Mouse (Mus musculus) MEL (cell line): ENCODE measurements around the gene Inafm2. TPM values are rescaled to one million over a fixed set of nuclear protein-coding genes. Genes with fewer than 3 reads are reported as not detected.
A peak's percentile ranks its signal among the peaks of the same experiment; 100 is the strongest.

Experiments
- DNase-seq: peaks from one replicate; pipeline ENCODE4 v3.0.0; 2011; ENCODE audit warnings: low read depth, low spot score
- H3K27ac ChIP-seq: 2 replicates; pipeline ENCODE4 v1.5.1; 2012; ENCODE audit warnings: low read depth, mild to moderate bottlenecking, control low read depth, low read length, moderate library complexity; ENCODE audit not compliant: control insufficient read depth
- H3K27me3 ChIP-seq, 2 experiments: fragments of 150-350 bp in 1 of 2; sonication (generic) in 1 of 2; 2 replicates each; pipeline ENCODE4 v1.6.1; 2012; ENCODE audit warnings: low read length in 2 of 2, mild to moderate bottlenecking in 2 of 2, improper control_type of control experiment in 1 of 2, moderate library complexity in 1 of 2; ENCODE audit not compliant: insufficient read depth in 2 of 2, control insufficient read depth in 1 of 2
- H3K36me3 ChIP-seq, 2 experiments: 2 replicates each; pipeline ENCODE4 v1.6.1; 2012 to 2014; ENCODE audit warnings: low read length in 2 of 2, improper control_type of control experiment in 1 of 2, inconsistent platforms in 1 of 2, mild to moderate bottlenecking in 1 of 2; ENCODE audit not compliant: insufficient read depth in 2 of 2, control insufficient read depth in 1 of 2
- H3K4me1 ChIP-seq, 2 experiments: fragments of 150-350 bp in 1 of 2; sonication (generic) in 1 of 2; 2 replicates each; pipeline ENCODE4 v1.6.1; 2012; ENCODE audit warnings: low read length in 2 of 2, improper control_type of control experiment in 1 of 2, mild to moderate bottlenecking in 1 of 2; ENCODE audit not compliant: insufficient read depth in 2 of 2, control insufficient read depth in 1 of 2
- H3K4me3 ChIP-seq, 2 experiments: fragments of 150-350 bp in 1 of 2; sonication (generic) in 1 of 2; 2 replicates each; pipeline ENCODE4 v1.5.1; 2012; ENCODE audit warnings: low read depth in 2 of 2, low read length in 2 of 2, mild to moderate bottlenecking in 2 of 2, moderate library complexity in 2 of 2, control low read depth in 1 of 2, improper control_type of control experiment in 1 of 2; ENCODE audit not compliant: control insufficient read depth in 1 of 2, insufficient read depth in 1 of 2
- H3K79me2 ChIP-seq: 2 replicates; pipeline ENCODE4 v1.6.1; 2012; ENCODE audit warnings: mild to moderate bottlenecking, low read length, moderate library complexity; ENCODE audit not compliant: control insufficient read depth, poor library complexity, insufficient read depth
- H3K9ac ChIP-seq: 2 replicates; pipeline ENCODE4 v1.6.1; 2012; ENCODE audit warnings: low read depth, mild to moderate bottlenecking, control low read depth, low read length, moderate library complexity; ENCODE audit not compliant: control insufficient read depth, poor library complexity, severe bottlenecking
- H3K9me3 ChIP-seq: fragments of 150-350 bp; sonication (generic); replicated peaks from 2 replicates; pipeline ENCODE4 v1.6.1; 2012; ENCODE audit warnings: mild to moderate bottlenecking, low read length, improper control_type of control experiment, moderate library complexity; ENCODE audit not compliant: insufficient read depth
- BHLHE40 ChIP-seq: IDR thresholded peaks from 2 replicates; pipeline ENCODE4 v1.6.1; 2012; ENCODE audit warnings: low read depth, mild to moderate bottlenecking, inconsistent platforms, low read length, improper control_type of control experiment, borderline replicate concordance
- CHD1 ChIP-seq: IDR thresholded peaks from 2 replicates; pipeline ENCODE4 v1.6.1; 2012; ENCODE audit warnings: low read depth, mild to moderate bottlenecking, inconsistent platforms, low read length, improper control_type of control experiment
- CHD2 ChIP-seq: IDR thresholded peaks from 2 replicates; pipeline ENCODE4 v1.6.1; 2011; ENCODE audit warnings: low read length, improper control_type of control experiment
- CTCF ChIP-seq, 3 experiments: IDR thresholded peaks in 2 of 3; conservative IDR thresholded peaks in 1 of 3; 2 replicates each; pipeline ENCODE4 v1.5.1; 2011 to 2012; ENCODE audit warnings: low read length in 3 of 3, low read depth in 2 of 3, mild to moderate bottlenecking in 2 of 3, improper control_type of control experiment in 1 of 3, inconsistent platforms in 1 of 3, mixed read lengths in 1 of 3, moderate library complexity in 1 of 3; ENCODE audit not compliant: control insufficient read depth in 1 of 3, insufficient read depth in 1 of 3, poor library complexity in 1 of 3, severe bottlenecking in 1 of 3
- ELF1 ChIP-seq: IDR thresholded peaks from 2 replicates; pipeline ENCODE4 v1.6.1; 2014; ENCODE audit warnings: low read depth, mild to moderate bottlenecking, inconsistent platforms, low read length, improper control_type of control experiment, moderate library complexity
- EP300 ChIP-seq, 2 experiments: IDR thresholded peaks; 2 replicates each; pipeline ENCODE4 v1.6.1; 2011; ENCODE audit warnings: improper control_type of control experiment in 2 of 2, low read length in 2 of 2, low read depth in 1 of 2, mild to moderate bottlenecking in 1 of 2
- GABPA ChIP-seq: IDR thresholded peaks from 2 replicates; pipeline ENCODE4 v1.6.1; 2012; ENCODE audit warnings: low read depth, mild to moderate bottlenecking, inconsistent platforms, low read length, improper control_type of control experiment, moderate library complexity
- GATA1 ChIP-seq: IDR thresholded peaks from 2 replicates; pipeline ENCODE4 v1.6.1; 2011; ENCODE audit warnings: low read depth, low read length, improper control_type of control experiment
- HCFC1 ChIP-seq: IDR thresholded peaks from 2 replicates; pipeline ENCODE4 v1.6.1; 2012; ENCODE audit warnings: low read depth, mild to moderate bottlenecking, inconsistent platforms, low read length, improper control_type of control experiment, moderate library complexity
- JUND ChIP-seq: IDR thresholded peaks from 2 replicates; pipeline ENCODE4 v1.6.1; 2011; ENCODE audit warnings: low read depth, mild to moderate bottlenecking, improper control_type of control experiment, low read length
- MAFK ChIP-seq: IDR thresholded peaks from 2 replicates; pipeline ENCODE4 v1.6.1; 2011; ENCODE audit warnings: low read depth, mild to moderate bottlenecking, low read length, improper control_type of control experiment, borderline replicate concordance
- MAZ ChIP-seq: IDR thresholded peaks from 2 replicates; pipeline ENCODE4 v1.6.1; 2012; ENCODE audit warnings: low read depth, mild to moderate bottlenecking, inconsistent platforms, low read length, improper control_type of control experiment
- MXI1 ChIP-seq: IDR thresholded peaks from 2 replicates; pipeline ENCODE4 v1.6.1; 2011; ENCODE audit warnings: mild to moderate bottlenecking, low read depth, low read length, improper control_type of control experiment
- NELFE ChIP-seq: IDR thresholded peaks from 2 replicates; pipeline ENCODE4 v1.6.1; 2011; ENCODE audit warnings: low read depth, low read length, improper control_type of control experiment
- NRF1 ChIP-seq: IDR thresholded peaks from 2 replicates; pipeline ENCODE4 v1.6.1; 2014; ENCODE audit warnings: low read depth, mild to moderate bottlenecking, inconsistent platforms, low read length, improper control_type of control experiment, moderate library complexity; ENCODE audit not compliant: poor library complexity, insufficient read depth, severe bottlenecking
- POLR2AphosphoS2 ChIP-seq: IDR thresholded peaks from 2 replicates; pipeline ENCODE4 v1.6.1; 2011; ENCODE audit warnings: low read length, improper control_type of control experiment
- POLR2AphosphoS5 ChIP-seq: IDR thresholded peaks from 2 replicates; pipeline ENCODE4 v1.6.1; 2012; ENCODE audit warnings: low read depth, borderline replicate concordance, mild to moderate bottlenecking, inconsistent platforms, low read length, moderate library complexity, mixed read lengths
- RCOR1 ChIP-seq: IDR thresholded peaks from 2 replicates; pipeline ENCODE4 v1.6.1; 2012; ENCODE audit warnings: low read depth, mild to moderate bottlenecking, inconsistent platforms, low read length, improper control_type of control experiment
- TAL1 ChIP-seq: IDR thresholded peaks from 2 replicates; pipeline ENCODE4 v1.6.1; 2012; ENCODE audit warnings: mild to moderate bottlenecking, inconsistent platforms, low read length, moderate library complexity, mixed read lengths
- TBP ChIP-seq: IDR thresholded peaks from 2 replicates; pipeline ENCODE4 v1.8.0; 2011; ENCODE audit warnings: low read depth, low read length, improper control_type of control experiment
- TCF12 ChIP-seq: IDR thresholded peaks from 2 replicates; pipeline ENCODE4 v1.6.1; 2014; ENCODE audit warnings: low read depth, mild to moderate bottlenecking, inconsistent platforms, low read length, improper control_type of control experiment, moderate library complexity
- UBTF ChIP-seq: IDR thresholded peaks from 2 replicates; pipeline ENCODE4 v1.6.1; 2012; ENCODE audit warnings: low read depth, mild to moderate bottlenecking, inconsistent platforms, low read length, improper control_type of control experiment, moderate library complexity, borderline replicate concordance; ENCODE audit not compliant: insufficient read depth
- USF2 ChIP-seq, 2 experiments: IDR thresholded peaks; 2 replicates each; pipeline ENCODE4 v1.6.1; 2011 to 2012; ENCODE audit warnings: improper control_type of control experiment in 2 of 2, low read length in 2 of 2, borderline replicate concordance in 1 of 2, inconsistent platforms in 1 of 2, low read depth in 1 of 2, mild to moderate bottlenecking in 1 of 2; ENCODE audit not compliant: insufficient read depth in 1 of 2
- ZC3H11A ChIP-seq: IDR thresholded peaks from 2 replicates; pipeline ENCODE4 v1.6.1; 2012; ENCODE audit warnings: low read depth, mild to moderate bottlenecking, inconsistent platforms, low read length, improper control_type of control experiment
- ZMIZ1 ChIP-seq: IDR thresholded peaks from 2 replicates; pipeline ENCODE4 v1.6.1; 2012; ENCODE audit warnings: low read depth, mild to moderate bottlenecking, inconsistent platforms, low read length, improper control_type of control experiment, moderate library complexity
- ZNF384 ChIP-seq: IDR thresholded peaks from 2 replicates; pipeline ENCODE4 v1.6.1; 2012; ENCODE audit warnings: low read depth, mild to moderate bottlenecking, inconsistent platforms, low read length, improper control_type of control experiment
- polyA plus RNA-seq, 2 experiments: library from polyadenylated mRNA; stranded (reverse) in 1 of 2; unstranded in 1 of 2; fragments of >175 nt in 1 of 2; fragments of >200 nt in 1 of 2; gene quantifications; 2 replicates each; pipeline versions ENCODE4 v1.2.1 to v1.2.4; 2012; ENCODE audit warnings: low replicate concordance in 2 of 2, low read depth in 1 of 2; ENCODE audit not compliant: insufficient read length in 2 of 2, insufficient read depth in 1 of 2, missing spikeins in 1 of 2
- total RNA-seq: library from RNA; depleted of rRNA; stranded (reverse); fragments of 300-350 nt; gene quantifications from 2 replicates; pipeline ENCODE4 v1.2.3, GENCODE M21; 2012

Gene Inafm2
- total and polyA plus RNA-seq, 3 experiments = 8.6 to 14.5 TPM; not detected in 1

GRCm38 (mm10) chr2:118790551-118791525, 45.3 kb downstream of the Inafm2 start:
- H3K36me3 ChIP-seq = peaks cover 0 to 13% of the 10 kb centered on the region in 2 experiments; a peak in 2 of 4 replicates
- no peaks in the 10 kb centered on the region for H3K27me3 ChIP-seq
- no peak overlapping the region for H3K27ac ChIP-seq
- TF ChIP-seq NELFE (no peak), CHD2 (no peak), CTCF (IDR thresholded peaks at IDR 0.05 in 2 of 3, conservative IDR thresholded peaks at IDR 0.05 in 1 of 3; ENCODE audit: control insufficient read depth in 1 of 3, insufficient read depth in 1 of 3, low read depth in 2 of 3, low read length in 3 of 3, poor library complexity in 1 of 3, severe bottlenecking in 1 of 3) (peak in 1 of 3 experiments; percentile 12; a peak in 3 of 6 replicates), RCOR1 (0 out of 2 replicates have a peak, but pooled peaks have one; percentile 35), GABPA (no peak), MAFK (no peak), POLR2AphosphoS2 (no peak), UBTF (no peak), TBP (no peak), ZNF384 (no peak), TCF12 (no peak), ZMIZ1 (no peak), ZC3H11A (no peak), ELF1 (no peak), USF2 (IDR thresholded peaks at IDR 0.05; ENCODE audit: borderline replicate concordance in 1 of 2, insufficient read depth in 1 of 2, low read depth in 1 of 2, low read length in 2 of 2) (no peak)
- H3K9me3 ChIP-seq = no peaks in the 10 kb centered on the region
- H3K4me1 ChIP-seq = peaks cover 9 to 31% of the 10 kb centered on the region in 2 experiments
- H3K4me3 ChIP-seq = no peak overlapping the region
- H3K9ac ChIP-seq = no peak overlapping the region
- DNase-seq = no peak
- H3K79me2 ChIP-seq = no peaks in the 10 kb centered on the region; the same call in 1 of the 2 replicates

- Histone ChIP-seq H3K27me3 (no peaks in the 10 kb centered on the region), H3K4me3 (no peak overlapping the region), H3K4me1 (peaks cover 5 to 22% of the 10 kb centered on the region in 2 experiments), H3K79me2 (no peaks in the 10 kb centered on the region; the same call in 1 of the 2 replicates), H3K27ac (no peak overlapping the region), H3K9me3 (no peaks in the 10 kb centered on the region), H3K36me3 (peaks cover 0 to 7% of the 10 kb centered on the region in 2 experiments; a peak in 2 of 4 replicates), H3K9ac (no peak overlapping the region)
- DNase-seq = no peak
- TF ChIP-seq MAZ (no peak), NRF1 (no peak), ELF1 (no peak), HCFC1 (no peak), MAFK (no peak), BHLHE40 (no peak), NELFE (no peak), CHD1 (no peak), UBTF (no peak), TAL1 (no peak), ZC3H11A (no peak), TBP (no peak), EP300 (IDR thresholded peaks at IDR 0.05; ENCODE audit: low read depth in 1 of 2, low read length in 2 of 2) (no peak), MXI1 (no peak), JUND (no peak), POLR2AphosphoS5 (no peak), GATA1 (no peak), ZNF384 (no peak), TCF12 (no peak), ZMIZ1 (no peak)
These were observed 46.2 kb downstream of the Inafm2 start for GRCm38 (mm10) chr2:118791591-118792258.
